Mouse (Mus musculus) testis, postnatal 14 days (tissue): ENCODE measurements around the gene Rnf20.
"Not testable (repeated sequence)": the region's sequence is repeated elsewhere in the genome, so short reads cannot be mapped to it uniquely, and the experiment has no call there.

Experiments used
- DNase-seq: peaks from one replicate; pipeline ENCODE4 v3.0.0; 2021; ENCODE audit warnings: low spot score

Rnf20 gene

DNA sequence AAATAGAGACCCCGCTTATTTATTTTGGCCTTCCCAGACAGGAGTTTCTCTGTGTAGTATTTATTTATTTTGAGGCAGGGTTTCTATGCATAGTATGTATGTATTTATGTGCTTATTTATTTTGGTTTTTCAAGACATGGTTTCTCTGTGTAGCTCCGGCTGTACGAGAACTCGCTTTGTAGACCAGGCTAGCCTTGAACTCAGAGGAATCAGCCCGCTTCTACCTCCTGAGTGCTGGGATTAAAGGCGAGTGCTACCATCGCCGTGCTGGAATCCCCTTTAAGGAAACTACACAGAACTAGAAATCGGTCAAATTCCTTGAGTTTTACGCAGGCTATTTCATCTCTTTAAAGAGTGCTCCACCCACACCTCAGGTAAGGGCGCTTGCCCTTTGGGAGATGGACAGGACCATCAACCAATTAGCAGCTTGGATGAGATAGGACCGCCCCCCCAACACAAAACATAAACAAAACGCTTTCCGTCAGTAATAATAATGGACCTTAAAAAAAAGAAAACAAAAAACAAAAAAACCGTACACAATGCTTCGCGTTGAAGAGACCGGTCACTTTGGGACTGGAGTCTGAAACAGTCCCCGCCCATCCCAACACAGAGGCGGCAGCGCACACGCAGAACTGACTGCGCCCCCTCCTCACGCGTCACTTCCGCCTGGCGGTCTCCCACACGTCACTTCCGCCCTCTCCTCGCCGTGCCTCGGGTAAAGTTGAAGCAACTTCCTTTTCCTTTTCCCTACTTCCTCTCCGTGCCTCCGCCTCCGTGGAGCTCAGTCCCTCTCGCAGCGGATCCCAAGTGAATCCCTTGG, at the start of gene Rnf20:
Gene Rnf20 (plus strand): TSS at position 688 of the 820 bp plus-strand sequence.
- DNase-seq, result peak; percentile 96

DNA sequence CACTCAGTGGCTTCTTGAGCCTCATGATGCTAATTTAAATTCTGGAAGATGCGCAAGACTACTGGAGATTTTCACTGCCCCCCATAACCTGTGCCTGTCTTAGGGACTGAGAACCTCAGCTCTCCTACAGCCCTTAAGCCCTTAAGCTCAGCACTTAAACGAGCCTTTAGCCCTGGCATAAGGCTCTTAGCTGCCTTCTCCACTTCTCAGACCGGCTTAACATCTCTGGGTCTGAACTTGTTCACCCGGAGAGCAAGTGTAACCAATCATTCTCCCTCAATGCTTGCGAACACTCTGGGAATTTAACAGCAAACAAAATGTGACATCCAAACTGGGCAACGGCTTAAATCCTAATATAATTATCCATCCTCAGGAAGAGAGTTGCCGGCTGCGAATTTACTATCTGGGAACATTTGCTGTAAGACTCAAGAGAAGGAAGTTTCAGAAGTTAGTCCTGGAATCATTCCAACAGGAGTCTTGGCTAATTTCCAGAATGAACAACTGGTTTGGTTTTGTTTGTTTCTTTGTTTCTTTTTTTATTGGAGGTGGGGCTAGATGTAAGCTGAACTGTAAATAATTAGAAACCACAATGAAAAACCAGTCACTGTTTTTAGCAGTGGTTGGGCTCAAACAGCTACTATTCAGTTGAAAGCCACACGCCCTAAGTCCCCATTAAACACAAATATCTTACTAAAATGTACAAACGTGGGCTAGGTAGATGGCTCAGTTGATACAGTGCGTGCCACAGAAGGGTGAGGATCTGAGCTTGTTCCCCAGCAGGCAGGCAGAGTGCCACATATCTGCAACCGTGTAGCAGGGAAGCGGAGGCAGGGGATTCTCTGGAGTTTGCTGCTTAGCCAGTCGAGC, 47.6 kb upstream of the Rnf20 start:
- DNase-seq, result no peak

DNA sequence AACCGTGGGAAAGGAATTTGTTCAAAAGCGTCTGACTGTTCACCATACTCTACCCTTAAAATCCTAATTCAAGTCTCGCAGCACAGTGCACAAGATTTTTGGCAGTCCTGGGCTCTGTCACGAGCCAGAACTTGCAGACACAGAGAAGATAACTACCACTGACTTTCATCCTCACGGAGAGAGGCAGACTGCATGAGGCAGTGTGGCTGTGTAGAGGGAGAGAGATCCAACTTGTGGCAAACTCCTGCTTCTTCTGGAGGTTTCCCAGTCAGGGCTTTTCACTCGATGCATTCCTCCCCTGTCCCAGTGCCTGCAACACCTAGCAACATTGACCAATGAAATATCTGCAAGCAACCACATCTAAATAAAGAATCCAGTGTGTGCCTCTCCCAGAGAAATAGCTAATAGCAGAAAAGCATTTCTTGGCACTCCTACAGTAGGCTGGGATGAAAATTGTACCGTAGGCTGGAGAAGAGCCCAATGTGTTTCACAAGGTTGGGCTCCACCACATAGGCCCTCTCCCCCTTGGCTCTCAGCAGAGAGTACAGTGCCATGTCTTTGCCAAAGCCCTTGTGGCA, 46.2 kb upstream of the Rnf20 start:
- no peak for DNase-seq

DNA sequence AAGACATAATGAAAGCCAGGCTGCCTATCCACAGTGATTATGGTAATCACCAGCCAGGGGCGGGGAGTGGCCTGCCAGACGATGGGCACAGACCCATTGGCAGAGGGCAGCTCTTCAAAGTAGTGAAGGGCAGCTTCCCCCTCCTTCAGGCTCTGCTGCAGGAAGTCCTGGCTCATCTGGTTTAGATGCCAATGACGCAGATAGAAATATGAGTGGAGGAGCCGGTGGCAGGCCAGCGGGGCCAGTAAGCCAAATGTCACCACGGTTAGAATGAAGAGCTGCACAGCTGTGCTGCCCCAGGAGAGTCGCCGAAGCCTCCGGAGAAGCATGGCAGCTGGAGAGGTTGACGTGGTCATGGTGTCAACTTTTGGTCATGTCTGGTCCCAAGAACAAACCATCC, 45.0 kb upstream of the Rnf20 start:
- no peak for DNase-seq

DNA sequence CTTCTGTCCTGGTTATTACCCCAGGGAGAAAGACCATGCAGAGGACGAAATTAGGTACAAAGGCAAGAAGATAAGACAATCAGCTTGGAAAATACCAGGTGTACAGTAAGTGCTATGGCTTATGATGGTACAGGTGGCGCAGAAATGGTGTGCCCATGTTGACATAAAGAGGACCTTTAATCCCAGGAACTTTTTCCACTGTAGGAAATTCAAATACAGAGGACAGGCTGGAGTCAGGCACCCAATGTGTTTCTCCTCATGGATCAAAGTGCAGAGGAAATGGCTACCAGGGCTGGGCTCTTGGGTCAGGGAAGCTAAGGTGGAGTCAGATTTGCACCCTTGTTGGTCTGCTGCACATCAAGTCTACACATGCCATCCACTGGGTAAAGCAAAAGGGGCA, 41.7 kb upstream of the Rnf20 start:
- no peak for DNase-seq

DNA sequence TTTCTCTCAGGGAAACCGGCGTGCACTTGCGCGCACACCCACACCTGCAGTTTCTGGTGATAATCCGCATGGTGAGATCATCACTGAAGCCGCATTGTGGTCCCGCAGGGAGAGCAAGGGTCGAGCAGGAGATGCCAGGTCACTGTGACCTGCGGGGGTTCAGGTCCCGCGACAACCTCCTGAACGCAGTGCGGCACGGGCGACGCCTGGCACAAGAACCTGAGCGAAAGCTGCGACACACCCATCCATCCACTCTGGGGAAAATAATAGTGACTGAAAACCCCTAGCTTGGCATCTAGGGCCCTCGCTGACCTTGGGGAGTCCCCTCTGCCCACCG, 35.0 kb upstream of the Rnf20 start:
- no peak for DNase-seq

DNA sequence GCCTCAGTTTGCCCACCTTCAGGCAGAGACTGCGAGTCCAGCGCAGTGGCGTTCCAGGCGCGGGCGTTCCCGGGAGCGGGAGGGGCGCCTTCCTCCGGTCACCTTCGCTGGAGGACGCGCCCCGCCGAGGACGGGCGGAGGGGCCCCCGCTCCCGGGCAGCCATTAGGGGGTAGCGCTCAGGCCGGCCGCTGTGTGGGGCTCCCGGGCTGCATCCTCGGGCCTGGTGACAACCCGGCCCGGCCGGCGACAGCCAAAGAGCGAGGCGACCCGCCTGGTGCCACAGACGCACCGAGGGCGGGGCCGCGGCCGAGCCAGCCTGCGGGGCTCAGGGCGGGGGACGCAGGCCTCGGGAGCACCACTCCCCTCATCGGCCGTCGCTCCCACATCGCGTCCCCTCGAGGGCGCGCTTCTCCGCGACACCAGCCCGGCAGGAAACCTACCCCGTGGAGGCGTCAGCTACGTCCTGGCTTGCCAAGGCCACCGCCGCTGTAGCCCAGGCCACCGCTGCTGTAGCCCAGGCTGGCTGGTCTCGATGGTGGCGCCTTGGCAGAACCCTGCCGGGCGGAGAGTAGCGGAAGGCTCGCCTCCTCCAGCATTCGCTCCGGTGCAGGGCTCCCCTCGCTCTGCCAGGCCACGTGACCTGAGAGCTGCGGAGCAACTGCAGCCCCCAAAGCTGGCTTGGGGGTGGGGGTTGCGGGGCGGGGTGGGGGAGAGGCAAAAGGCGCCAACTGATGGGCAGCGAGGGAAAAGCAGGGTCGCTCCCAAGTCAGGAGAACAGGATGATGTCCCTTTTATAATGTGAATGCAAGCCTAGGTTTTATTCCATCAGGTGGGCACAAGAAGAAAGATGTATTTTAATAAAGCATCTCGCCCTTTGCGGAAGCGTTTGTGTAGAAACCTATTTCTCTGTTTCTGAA, 34.4 kb upstream of the Rnf20 start, which contains the start of gene Tmem246:
Gene Tmem246 (minus strand): TSS at position 694 of the 918 bp plus-strand sequence.
- DNase-seq, result peak; percentile 69

DNA sequence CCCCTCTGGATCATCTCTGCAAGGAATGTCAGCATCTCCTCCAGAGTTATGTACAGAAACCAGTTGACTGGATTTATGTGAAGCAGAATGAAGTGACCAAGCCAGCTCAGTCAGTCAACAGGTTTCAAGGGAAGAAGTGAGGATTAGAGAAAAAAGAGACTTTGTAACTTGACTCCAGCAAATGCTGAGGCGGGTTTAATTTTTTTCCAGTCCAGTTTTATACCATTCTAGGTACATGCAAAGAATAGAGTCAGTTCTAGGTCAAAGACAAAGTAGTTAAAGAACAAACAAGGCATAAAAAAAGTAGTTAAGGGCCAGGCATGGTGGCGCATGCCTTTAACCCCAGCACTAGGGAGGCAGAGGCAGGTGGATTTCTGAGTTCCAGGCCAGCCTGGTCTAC, 28.6 kb upstream of the Rnf20 start:
- DNase-seq, result no peak

DNA sequence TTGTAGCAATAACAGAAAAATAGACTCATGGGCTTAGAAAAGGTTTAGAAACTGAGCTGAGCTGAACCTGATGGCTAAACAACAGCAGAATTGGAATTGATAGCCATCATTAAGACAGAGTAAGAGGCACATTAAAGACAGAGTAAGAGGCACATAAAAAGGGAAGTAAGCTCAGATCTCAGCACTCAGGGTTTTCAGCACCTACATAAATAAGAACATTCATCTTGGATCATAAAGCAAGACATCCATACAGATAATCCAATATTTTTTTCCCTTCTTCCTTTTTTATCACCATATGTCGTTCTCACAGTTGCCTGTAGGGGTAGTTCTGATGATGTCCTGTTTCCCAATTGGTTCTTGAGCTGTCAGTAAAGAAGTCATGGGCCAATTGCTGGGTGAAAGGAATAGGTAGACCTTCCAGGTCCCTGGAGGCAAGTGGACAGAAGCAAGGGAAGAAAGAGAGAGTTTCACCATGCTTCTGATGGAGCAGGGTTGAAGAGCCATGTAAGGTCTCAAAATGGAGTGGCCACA, 27.7 kb upstream of the Rnf20 start:
- no peak for DNase-seq

DNA sequence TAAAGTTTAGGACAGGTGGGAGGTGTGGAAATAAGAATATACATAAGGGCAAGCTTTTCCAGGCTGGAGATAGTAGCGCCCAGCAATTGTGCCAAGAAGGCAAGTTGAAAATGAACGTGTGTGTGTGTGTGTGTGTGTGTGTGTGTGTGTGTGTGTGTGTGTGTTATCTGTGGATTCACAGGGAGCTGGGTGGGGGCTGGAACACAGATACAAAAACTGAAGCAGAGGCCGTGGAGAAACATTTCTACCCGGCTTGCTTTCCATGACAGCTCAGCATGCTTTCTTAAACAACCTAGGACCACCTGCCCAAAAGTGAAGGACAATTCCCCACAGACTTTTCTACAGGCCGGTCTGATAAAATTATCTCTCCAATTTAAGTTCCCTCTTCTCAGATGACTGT, 27.2 kb upstream of the Rnf20 start:
- no peak for DNase-seq

DNA sequence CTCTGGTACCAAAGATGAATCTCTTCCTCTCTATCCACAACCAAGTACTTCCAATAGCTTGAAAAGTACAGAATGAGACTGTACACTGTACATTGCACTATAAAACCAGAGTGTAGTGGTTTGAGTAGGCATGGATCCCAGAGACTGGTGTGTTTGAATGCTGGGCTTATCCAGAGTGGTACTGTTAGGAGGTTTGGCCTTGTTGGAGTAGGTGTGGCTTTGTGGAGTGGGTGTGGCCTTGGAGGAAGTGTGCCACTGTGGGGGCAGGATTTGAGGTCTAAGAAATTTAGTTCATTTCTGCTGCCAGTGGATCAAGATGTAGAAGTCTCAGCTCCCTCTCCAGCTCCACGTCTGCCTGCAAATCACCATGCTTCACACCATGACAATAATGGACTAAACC, 26.3 kb upstream of the Rnf20 start:
- no peak for DNase-seq

DNA sequence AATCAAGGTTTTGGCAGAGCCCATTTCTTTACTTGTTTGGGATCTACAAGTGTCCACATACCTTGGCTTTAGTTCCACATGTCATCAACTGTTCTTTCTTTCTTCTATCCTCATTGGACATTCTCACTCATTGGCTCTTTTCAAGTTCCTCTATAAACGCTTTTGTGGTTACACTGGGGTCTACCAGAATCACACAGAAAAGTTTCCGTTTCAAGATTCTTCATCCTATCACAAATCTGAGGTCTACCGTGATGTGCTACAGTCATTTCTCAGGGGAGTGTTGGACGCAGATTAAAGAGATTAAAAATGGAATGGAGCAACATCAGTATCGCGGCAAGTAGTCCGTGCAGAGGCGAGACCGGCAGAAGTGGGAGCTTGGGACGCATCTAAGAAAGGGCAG, 14.9 kb upstream of the Rnf20 start:
- no peak for DNase-seq

DNA sequence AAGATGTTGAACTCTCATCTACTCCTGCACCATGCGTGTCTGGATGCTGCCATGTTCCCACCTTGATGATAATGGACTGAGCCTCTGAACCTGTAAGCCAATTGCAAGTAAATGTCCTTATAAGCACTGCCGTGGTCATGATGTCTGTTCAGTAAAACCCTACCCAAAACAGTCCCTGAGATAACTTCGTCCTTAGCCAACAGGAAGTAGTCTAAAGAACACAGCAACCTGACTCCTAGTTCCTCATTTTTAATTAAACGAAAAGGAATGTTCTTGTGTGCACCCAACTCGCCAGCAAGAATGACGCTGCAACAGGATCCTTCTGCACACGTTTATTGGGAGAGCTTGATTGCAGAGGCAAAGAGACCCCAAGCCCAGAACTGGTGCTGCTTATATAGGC, 11.9 kb upstream of the Rnf20 start:
- DNase-seq, result not testable (repeated sequence)

DNA sequence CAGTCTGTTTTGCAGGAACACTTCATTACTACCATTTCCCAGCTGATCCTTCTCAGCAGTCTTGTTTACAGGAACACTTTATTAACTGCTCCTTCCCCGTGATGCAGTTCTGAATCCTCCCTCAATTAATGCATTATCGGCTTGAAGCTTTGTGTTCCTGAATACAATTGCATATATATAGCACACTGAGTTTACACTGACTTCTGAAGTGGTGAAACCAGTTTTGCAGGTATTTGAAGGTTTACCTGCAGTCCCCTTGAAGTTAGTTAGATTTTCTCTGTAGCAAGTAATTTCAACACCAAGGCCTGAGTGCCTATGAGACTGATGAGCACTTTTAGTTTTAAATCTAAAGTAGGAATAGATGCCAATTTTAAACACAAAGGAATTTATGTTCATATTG, 9.5 kb upstream of the Rnf20 start:
- DNase-seq, result no peak

DNA sequence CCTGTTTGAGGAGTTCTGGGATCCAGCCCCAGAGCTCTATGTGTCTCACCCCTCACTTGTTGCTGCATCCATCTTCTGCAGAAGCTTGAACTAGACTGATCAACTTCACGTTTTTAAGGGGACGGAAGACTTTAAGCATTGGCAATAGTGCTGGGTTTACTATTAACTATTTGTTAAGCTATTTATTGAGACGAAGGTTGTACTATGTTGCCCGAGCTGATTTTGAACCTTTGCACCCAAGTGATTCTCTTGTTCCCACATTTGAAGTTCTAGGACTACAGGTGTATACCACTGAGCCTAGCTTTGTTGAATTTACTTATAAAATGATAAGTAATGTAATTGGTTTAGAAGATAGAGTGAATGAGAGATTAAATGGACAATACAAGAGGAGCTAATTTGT, 7.9 kb upstream of the Rnf20 start:
- DNase-seq, result no peak

DNA sequence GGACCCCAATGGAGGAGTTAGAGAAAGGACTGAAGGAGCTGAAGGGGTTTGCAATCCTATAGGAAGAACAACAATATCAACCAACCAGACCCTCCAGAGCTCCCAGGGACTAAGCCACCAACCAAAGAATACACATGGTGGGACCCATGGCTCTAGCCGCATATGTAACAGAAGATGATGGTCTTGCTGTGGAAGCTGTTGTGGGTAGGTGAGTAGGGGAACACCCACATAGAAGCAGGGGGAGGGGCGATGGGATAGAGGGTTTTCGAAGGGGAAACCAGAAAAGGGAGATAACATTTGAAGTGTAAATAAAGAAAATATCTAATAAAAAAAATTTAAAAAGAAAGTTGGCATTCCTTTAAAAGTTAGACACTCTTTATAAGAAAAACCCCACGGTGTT, 6.8 kb upstream of the Rnf20 start:
- not testable (repeated sequence) for DNase-seq

DNA sequence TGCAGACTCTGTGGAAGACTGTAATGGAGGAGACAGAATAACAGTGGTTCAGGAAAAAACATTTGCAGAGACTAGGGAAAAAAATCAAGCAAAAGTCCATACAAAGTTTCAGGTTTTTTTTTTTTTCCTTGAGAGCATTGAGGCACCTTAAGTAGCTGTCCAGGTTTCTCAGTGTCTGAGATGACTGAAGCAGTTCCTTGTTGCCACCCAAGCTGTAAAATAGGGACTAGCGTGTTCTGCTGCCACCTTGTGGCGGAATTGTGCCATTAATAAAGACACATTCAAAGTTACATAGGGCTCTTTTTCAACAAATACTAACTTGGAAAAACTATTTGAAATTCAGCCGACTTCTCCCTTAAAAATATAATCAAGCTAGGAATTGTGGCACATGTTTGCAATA, 4.8 kb upstream of the Rnf20 start:
- peak; percentile 31 for DNase-seq

DNA sequence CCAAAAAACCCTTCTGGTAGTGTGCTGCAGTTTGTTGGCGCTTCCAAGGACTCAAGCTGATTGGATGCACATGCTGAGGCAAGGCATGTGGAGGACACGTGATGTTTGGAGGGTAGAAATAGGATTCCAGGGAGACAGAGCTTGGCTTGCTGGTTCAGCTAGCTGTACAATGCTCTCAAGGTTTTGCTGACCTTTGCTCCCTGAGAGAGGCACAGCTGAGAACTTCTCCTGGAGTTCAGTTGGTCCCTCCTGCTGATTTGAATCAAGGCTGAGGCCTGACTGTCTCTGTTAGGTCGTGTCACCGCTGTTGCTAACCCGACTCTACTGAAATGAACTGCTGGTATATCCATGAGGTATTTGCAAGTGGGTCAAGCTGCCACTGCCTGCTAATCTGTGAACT, 2.9 kb upstream of the Rnf20 start:
- no peak for DNase-seq

DNA sequence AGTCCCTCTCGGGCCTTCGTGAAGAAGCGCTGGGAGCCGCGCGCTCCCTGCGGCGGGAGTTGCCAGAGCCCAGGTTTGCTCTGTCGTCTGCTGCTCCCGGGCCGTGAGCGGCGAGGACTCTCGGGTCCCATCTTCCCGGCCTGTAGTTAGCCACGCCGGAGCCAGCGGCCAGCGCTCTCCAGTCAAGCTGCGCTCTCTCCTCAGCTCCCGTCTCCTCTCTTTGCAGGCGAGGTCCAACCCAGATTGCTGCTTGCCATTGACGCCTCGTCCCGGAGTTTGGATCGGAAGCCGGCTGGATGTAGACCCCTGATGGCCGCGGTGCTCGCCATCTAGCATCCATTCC, 304 bp downstream of the Rnf20 start:
- DNase-seq, result no peak

DNA sequence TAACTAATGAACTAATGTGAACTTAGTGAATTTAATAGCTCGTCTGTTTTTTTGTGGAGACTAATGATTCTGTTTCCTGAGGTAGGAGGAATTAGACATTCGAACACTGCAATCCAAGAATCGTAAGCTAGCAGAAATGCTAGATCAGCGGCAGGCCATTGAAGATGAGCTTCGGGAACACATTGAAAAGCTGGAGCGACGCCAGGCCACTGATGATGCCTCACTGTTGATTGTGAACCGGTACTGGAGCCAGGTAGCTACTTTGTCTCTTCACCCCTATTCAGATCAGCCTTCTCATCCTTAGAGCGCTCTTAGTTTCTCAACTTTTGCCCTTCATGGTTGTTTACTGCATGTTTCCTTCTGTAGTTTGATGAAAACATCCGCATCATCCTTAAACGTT, 6.0 kb downstream of the Rnf20 start:
- no peak for DNase-seq

DNA sequence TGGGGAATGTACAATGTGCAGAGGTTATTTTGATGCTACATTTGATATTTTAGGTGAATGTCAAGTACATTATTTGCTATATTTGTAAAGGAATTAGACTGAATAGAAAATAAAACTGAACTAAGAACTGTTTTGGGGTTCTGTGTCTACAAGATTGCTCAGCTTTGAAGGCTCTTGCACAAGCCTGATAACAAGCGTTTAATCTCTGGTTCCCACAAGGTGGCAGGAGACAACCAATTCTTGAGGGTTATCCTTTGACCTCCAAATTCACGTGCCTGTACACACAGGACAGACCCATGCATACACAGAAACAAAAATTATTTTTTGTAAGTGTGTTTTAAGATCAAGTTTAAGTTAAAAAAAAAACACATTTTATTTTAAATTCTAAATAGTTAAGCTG, 8.1 kb downstream of the Rnf20 start:
- DNase-seq, result no peak

DNA sequence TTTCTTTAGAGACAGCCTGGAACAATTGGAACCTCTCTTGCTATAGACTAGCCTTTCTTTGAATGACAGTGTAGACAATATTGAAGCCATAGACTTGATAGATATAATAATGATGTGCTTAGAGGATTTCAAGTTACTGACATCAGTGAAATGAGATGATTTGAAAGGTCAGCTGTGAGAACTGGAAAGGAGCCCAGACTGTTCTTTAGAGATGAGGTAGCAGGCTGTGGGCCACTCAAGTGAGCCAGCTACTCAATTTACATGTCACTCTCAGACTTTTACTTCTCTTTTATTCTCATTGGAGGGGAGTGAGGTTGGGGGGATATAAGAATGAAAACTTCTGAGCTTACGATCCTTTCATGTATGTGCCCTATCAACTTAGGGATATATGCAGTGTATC, 27.6 kb downstream of the Rnf20 start:
- no peak for DNase-seq
